Mouse (Mus musculus) spleen, adult 2 months (tissue): ENCODE measurements around the gene Rai1. TPM values are rescaled to one million over a fixed set of nuclear protein-coding genes. Genes with fewer than 3 reads are reported as not detected.

ENCODE experiments used
- DNase-seq, 2 experiments: peaks; one replicate each; pipeline versions ENCODE4 v3.0.0 to v3.0.0-alpha.2; 2012 to 2021; ENCODE audit warnings: low spot score in 2 of 2, low read depth in 1 of 2
- H3K27ac ChIP-seq: fragments of 200-500 bp; 2 replicates; pipeline ENCODE4 v1.5.1; 2012; ENCODE audit warnings: low read length, inconsistent platforms; ENCODE audit not compliant: insufficient read depth
- H3K27me3 ChIP-seq: fragments of 200-500 bp; 2 replicates; pipeline ENCODE4 v1.6.1; 2012; ENCODE audit warnings: mild to moderate bottlenecking, moderate library complexity, low read length, inconsistent platforms; ENCODE audit not compliant: control insufficient read depth, insufficient read depth
- H3K36me3 ChIP-seq: fragments of 200-500 bp; 2 replicates; pipeline ENCODE4 v1.6.1; 2012; ENCODE audit warnings: mild to moderate bottlenecking, low read length, inconsistent platforms; ENCODE audit not compliant: control insufficient read depth, insufficient read depth
- H3K4me1 ChIP-seq: fragments of 200-500 bp; 2 replicates; pipeline ENCODE4 v1.6.1; 2011; ENCODE audit warnings: inconsistent platforms; ENCODE audit not compliant: control insufficient read depth, insufficient read depth, insufficient read length
- H3K4me3 ChIP-seq: fragments of 200-500 bp; 2 replicates; pipeline ENCODE4 v1.5.1; 2011; ENCODE audit warnings: mild to moderate bottlenecking, inconsistent platforms; ENCODE audit not compliant: insufficient read depth, insufficient read length; ENCODE audit errors: extremely low read depth
- CTCF ChIP-seq: fragments of 200-500 bp; IDR thresholded peaks from 2 replicates; pipeline ENCODE4 v1.5.1; 2011; ENCODE audit warnings: mild to moderate bottlenecking, inconsistent platforms; ENCODE audit not compliant: insufficient read depth, insufficient read length, insufficient replicate concordance; ENCODE audit errors: extremely low read depth
- POLR2A ChIP-seq: fragments of 200-500 bp; IDR thresholded peaks from 2 replicates; pipeline ENCODE4 v1.6.1; 2011; ENCODE audit warnings: low read depth, low read length, inconsistent platforms
- WGBS: fragments of 180-500 bp; shearing (Covaris S2); methylation state at CpG from one replicate; pipeline ENCODE4 v1.1.7; 2018; 5-methylcytosine and 5-hydroxymethylcytosine counted together
- polyA plus RNA-seq: library from polyadenylated mRNA; depleted of rRNA; stranded (reverse); fragments of >200 nt; gene quantifications from 2 replicates; pipeline ENCODE4 v1.2.3, GENCODE M21; 2012

Rai1 gene
- polyA plus RNA-seq, 1 experiment: 36.0 TPM

DNA sequence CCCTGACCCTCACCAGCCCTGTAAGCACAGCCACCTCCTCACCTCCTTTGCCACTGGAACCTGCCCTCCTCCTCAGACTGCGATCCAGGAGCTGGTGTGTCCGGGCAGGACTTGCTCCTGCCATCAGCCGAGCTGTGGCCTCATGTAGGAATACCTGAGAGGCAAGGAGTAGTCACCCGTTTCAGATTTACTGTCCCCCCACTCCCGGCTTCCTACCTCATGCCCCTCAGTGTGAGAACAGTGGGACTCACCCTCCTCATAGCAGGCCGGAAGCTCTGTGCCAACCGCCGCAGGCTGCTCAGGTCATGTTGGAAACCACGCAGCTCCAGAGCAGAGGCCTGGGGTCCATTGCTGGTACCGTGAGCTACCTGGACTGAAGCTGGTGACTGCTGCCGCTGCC lies 95.6 kb downstream of the Rai1 start:
- Histone ChIP-seq H3K4me1 (no peaks in the 10 kb centered on the region; the same call in 1 of the 2 replicates), H3K27me3 (no peaks in the 10 kb centered on the region), H3K36me3 (peaks cover 52% of the 10 kb centered on the region), H3K4me3 (no peak overlapping the region), H3K27ac (no peak overlapping the region)
- 87% methylated on average over 11 of the region's 11 CpGs for WGBS
- DNase-seq: no peak
- TF ChIP-seq CTCF (no peak), POLR2A (no peak)

DNA sequence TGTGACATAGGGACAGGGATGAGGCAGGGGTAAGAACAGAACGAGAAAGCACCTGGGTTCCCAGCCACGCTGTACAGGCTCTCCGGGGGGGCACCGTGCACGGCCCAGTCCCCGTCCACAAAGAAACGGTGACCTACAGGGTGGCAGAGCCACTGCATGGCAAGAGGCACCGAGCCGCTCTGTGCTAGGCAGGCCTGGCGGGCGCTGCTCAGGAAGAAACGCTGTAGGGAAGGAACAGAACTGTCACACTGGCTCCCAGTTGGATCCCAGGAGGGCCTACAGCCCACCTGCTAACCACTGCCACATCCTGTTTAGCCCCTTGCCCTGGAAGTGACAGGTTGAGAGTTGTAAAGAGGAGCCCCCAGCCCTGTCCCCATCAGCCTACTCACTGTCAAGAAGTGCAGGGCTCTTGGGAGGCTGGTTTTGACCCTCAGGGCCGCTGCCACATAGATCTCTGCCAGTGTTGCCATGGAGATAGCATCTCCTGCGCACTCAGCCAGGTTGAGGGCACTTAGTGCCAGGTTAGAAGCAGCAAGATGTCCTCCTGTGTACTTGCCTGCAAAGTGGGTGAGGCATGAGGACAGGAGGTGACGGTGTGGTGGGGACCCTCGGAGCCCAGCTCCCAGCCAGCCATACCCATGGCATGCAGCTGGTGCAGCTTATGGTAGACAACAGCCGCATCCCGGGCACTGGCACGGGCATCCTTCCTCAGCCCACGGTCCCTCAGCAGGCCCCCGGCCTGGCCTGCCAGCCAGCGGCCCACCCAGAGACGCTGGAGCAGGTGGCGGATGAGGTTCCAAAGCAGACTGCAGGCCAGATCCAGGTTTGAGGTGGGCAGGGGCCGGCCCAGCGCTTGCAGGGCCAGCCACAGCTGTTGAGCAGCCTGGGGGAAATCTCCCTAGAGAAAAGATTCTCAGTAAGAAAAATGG lies 98.2 kb downstream of the Rai1 start:
- Histone ChIP-seq H3K36me3 (peaks cover 57% of the 10 kb centered on the region), H3K27me3 (no peaks in the 10 kb centered on the region), H3K4me3 (no peak overlapping the region), H3K27ac (no peak overlapping the region), H3K4me1 (no peaks in the 10 kb centered on the region; the same call in 1 of the 2 replicates)
- TF ChIP-seq POLR2A (no peak), CTCF (no peak)
- WGBS: 95% methylated on average over 26 of the region's 26 CpGs
- DNase-seq: no peak

DNA sequence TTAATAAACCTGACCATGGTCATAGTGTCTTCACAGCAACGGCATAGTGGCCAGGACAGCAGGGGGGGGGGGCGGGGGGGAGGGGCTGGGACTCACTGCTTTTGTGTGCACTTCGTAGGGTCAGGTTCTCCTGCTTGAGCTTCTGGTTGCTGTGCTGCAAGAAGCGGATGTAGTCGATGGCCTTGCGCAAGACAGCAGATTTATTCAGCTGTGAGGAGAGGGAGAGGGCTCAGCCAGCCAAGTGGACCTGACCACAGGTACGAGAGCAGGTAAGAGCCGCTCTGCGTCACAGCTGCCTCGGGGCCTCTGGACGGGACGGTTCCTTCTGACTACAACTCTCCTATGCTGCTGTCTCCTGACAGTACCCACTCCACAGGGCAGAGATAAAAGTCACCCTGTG lies 100.2 kb downstream of the Rai1 start:
- Histone ChIP-seq H3K4me3 (no peak overlapping the region), H3K36me3 (peaks cover 49% of the 10 kb centered on the region), H3K27me3 (no peaks in the 10 kb centered on the region), H3K4me1 (peaks cover 11% of the 10 kb centered on the region; the same call in 1 of the 2 replicates), H3K27ac (no peak overlapping the region)
- no peak for TF ChIP-seq CTCF
- TF ChIP-seq POLR2A: no peak
- no peak for DNase-seq
- 92% methylated on average over 12 of the region's 12 CpGs for WGBS

DNA sequence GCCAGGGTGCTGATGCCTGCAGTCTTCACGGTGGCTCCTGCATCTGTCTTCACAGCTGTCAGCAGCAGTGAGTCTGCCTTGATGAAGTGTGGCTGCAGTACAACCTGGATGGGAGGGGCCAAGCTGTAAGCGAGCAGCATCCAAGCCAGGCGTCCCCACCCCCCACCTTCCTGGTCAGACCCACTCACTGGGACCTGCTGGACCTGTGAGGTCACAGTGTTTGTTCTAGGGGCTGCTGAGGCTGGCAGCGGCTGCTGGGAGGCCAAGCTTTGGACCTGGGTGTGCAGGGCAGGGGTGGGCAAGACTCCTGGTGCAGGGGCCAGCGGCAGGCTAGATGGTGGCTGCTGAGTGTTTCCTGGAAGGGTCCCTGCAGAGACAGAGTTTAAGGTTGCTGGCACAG lies 101.4 kb downstream of the Rai1 start:
- Histone ChIP-seq H3K36me3 (peaks cover 41% of the 10 kb centered on the region), H3K27me3 (no peaks in the 10 kb centered on the region), H3K4me3 (no peak overlapping the region), H3K4me1 (peaks cover 16% of the 10 kb centered on the region; the same call in 1 of the 2 replicates), H3K27ac (no peak overlapping the region)
- DNase-seq: no peak
- TF ChIP-seq POLR2A (no peak), CTCF (no peak)
- WGBS: 99% methylated on average over 5 of the region's 5 CpGs

DNA sequence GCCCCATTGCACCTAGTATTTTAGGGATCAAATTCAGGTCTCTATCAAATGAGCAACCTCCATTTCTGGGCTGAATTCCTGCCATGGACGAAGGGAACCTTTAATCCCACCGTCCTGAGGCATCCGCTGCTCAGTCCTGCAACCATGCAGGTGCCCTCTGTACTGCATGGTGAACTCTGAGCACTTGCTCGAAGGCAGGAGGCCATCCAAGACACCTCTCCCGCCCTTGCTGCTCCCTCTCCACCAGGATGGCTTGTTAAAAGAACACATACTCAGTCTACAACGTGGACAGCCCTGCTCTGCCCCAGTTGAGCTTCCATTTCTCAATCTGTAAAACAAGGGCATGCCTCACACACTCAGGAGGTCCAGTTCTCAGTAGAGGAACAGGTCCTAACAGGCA lies 103.4 kb downstream of the Rai1 start:
- DNase-seq: no peak
- Histone ChIP-seq H3K27me3 (no peaks in the 10 kb centered on the region), H3K4me1 (peaks cover 18% of the 10 kb centered on the region; the same call in 1 of the 2 replicates), H3K36me3 (peaks cover 27% of the 10 kb centered on the region), H3K4me3 (no peak overlapping the region), H3K27ac (no peak overlapping the region)
- no peak for TF ChIP-seq POLR2A
- no peak for TF ChIP-seq CTCF
- WGBS: 79% methylated on average over 6 of the region's 6 CpGs

DNA sequence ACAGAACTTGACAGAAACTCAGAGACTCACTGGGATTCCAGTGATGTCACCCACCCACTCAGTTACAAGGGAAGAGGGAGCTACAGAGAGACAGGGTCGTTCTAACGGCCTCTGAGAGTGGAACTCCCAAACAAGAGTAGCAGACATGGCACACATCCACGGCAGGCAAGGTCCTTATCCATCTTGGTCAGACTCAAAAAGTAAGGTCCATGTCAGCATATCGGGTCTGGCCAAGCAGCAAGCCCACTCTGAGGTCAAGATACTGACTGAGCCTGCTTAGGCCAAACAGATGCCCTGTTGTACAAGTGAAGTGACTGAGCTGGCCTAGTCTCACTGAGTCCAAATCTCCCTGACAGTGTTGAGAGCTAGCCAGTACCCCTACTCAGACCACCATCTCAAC lies 103.9 kb downstream of the Rai1 start:
- DNase-seq: no peak
- Histone ChIP-seq H3K27me3 (no peaks in the 10 kb centered on the region), H3K27ac (no peak overlapping the region), H3K4me1 (peaks cover 18% of the 10 kb centered on the region; the same call in 1 of the 2 replicates), H3K4me3 (no peak overlapping the region), H3K36me3 (peaks cover 24% of the 10 kb centered on the region)
- TF ChIP-seq POLR2A: no peak
- TF ChIP-seq CTCF: no peak
- WGBS: 64% methylated on average over 4 of the region's 4 CpGs
